Mouse (Mus musculus) hindbrain, embryonic 12.5 days (tissue): ENCODE measurements at regions not wholly inside any gene's neighbourhood (a gene's known extent, or its start where the extent isn't known, plus 50 kb on each side); places are given as distances from the start of the nearest gene placed in this dataset.

ENCODE experiments used
- ATAC-seq: fragments of 200-750 bp; cut with Nextera tagmentation; 2 replicates; pipeline ENCODE4 v1.8.0; 2017; ENCODE audit warnings: moderate TSS enrichment; ENCODE audit not compliant: low FRiP score
- H3K27ac ChIP-seq: fragments of 300-500 bp; sonication (generic); 2 replicates; pipeline ENCODE4 v1.5.1; 2016; ENCODE audit warnings: mild to moderate bottlenecking
- H3K27me3 ChIP-seq: fragments of 300-500 bp; sonication (generic); 2 replicates; pipeline ENCODE4 v1.6.1; 2016; ENCODE audit warnings: mild to moderate bottlenecking
- H3K36me3 ChIP-seq: fragments of 300-500 bp; sonication (generic); 2 replicates; pipeline ENCODE4 v1.6.1; 2016; ENCODE audit warnings: mild to moderate bottlenecking
- H3K4me1 ChIP-seq: fragments of 300-500 bp; sonication (generic); 2 replicates; pipeline ENCODE4 v1.6.1; 2016
- H3K4me2 ChIP-seq: fragments of 300-500 bp; sonication (generic); replicated peaks from 2 replicates; pipeline ENCODE4 v1.6.1; 2016; ENCODE audit warnings: mild to moderate bottlenecking
- H3K4me3 ChIP-seq: fragments of 300-500 bp; sonication (generic); 2 replicates; pipeline ENCODE4 v1.5.1; 2016; ENCODE audit warnings: mild to moderate bottlenecking
- H3K9ac ChIP-seq: fragments of 300-500 bp; sonication (generic); 2 replicates; pipeline ENCODE4 v1.6.1; 2016; ENCODE audit warnings: mild to moderate bottlenecking, moderate library complexity
- H3K9me3 ChIP-seq: fragments of 300-500 bp; sonication (generic); replicated peaks from 2 replicates; pipeline ENCODE4 v1.6.1; 2016; ENCODE audit warnings: mild to moderate bottlenecking
- WGBS: fragments of 180-500 bp; shearing (Covaris S2); methylation state at CpG from one replicate; pipeline ENCODE4 v1.1.7; 2016; 5-methylcytosine and 5-hydroxymethylcytosine counted together

- Histone ChIP-seq H3K4me3 (no peak overlapping the region), H3K9me3 (no peaks in the 10 kb centered on the region), H3K4me1 (no peaks in the 10 kb centered on the region), H3K9ac (no peak overlapping the region), H3K4me2 (no peak overlapping the region), H3K36me3 (no peaks in the 10 kb centered on the region), H3K27me3 (no peaks in the 10 kb centered on the region), H3K27ac (no peak overlapping the region)
- 95% methylated on average over 2 of the region's 2 CpGs for WGBS
- ATAC-seq, result no peak
Measured at GRCm38 (mm10) chr9:23600623-23601022, 377.7 kb downstream of the Bmper start.
